Mouse (Mus musculus) inflammation-experienced regulatory T-cells (primary cell): ENCODE measurements around the gene Hnrnph3. TPM values are rescaled to one million over a fixed set of nuclear protein-coding genes. Genes with fewer than 3 reads are reported as not detected.

Source experiments
- polyA plus RNA-seq, 2 experiments: library from polyadenylated mRNA; unstranded; fragments of 100-300 nt; shearing (Covaris generic); gene quantifications; one replicate each; pipeline ENCODE4 v1.2.1; 2017

Hnrnph3 gene
- 10 to 100 TPM; 82.5 to 92.5 TPM for polyA plus RNA-seq

GRCm38 (mm10) chr10:63023749-63024579 lies at the start of gene Hnrnph3, which contains the start of gene Pbld2:
Gene Hnrnph3 (minus strand): TSS chr10:63024217.
Gene Pbld2 (plus strand): TSS chr10:63024315.

GRCm38 (mm10) chr10:63059862-63060261 lies 35.8 kb upstream of the Hnrnph3 start, which contains the start of gene Pbld1:
Gene Pbld1 (plus strand): TSS chr10:63060162.

GRCm38 (mm10) chr10:62980039-62980954 lies 43.7 kb downstream of the Hnrnph3 start, which contains the start of gene Rufy2:
Gene Rufy2 (plus strand): TSS chr10:62980223.

Other genes starting within 250 kb of the Hnrnph3 start
- gene Ccar1, start 231.9 kb downstream of the Hnrnph3 start, polyA plus RNA-seq: 100 to 1,000 TPM; 109 to 128 TPM
- 1 to 10 TPM; 5.8 to 7.0 TPM for gene Tet1, start 115.2 kb downstream of the Hnrnph3 start, polyA plus RNA-seq
- 10 to 100 TPM; 12.8 to 14.7 TPM for gene Slc25a16, start 103.6 kb downstream of the Hnrnph3 start, polyA plus RNA-seq
- gene Dna2, start 77.2 kb downstream of the Hnrnph3 start, polyA plus RNA-seq: 1 to 10 TPM; 1.3 to 2.9 TPM
- gene Rufy2, start 44.0 kb downstream of the Hnrnph3 start, polyA plus RNA-seq: 10 to 100 TPM; 41.4 to 55.3 TPM
- gene Pbld2, start 98 bp upstream of the Hnrnph3 start, polyA plus RNA-seq: under 1 TPM; 0.47 to 0.81 TPM
- 1 to 10 TPM in 1 of 2 experiments, under 1 TPM in 1; 0.16 to 1.7 TPM for gene Pbld1, start 35.9 kb upstream of the Hnrnph3 start, polyA plus RNA-seq
- not detected for gene Atoh7, start 75.4 kb upstream of the Hnrnph3 start, polyA plus RNA-seq
- gene Mypn, start 179.7 kb upstream of the Hnrnph3 start, polyA plus RNA-seq: 1 to 10 TPM in 1 of 2 experiments, under 1 TPM in 1; 0.13 to 2.8 TPM
- gene Herc4, start 219.6 kb upstream of the Hnrnph3 start, polyA plus RNA-seq: 100 to 1,000 TPM; 109 to 110 TPM